Mouse (Mus musculus) embryonic fibroblast, embryonic 13.5 days (primary cell): ENCODE data around the gene Cog4. TPM values are rescaled to one million over a fixed set of nuclear protein-coding genes. Genes with fewer than 3 reads are reported as not detected.
"Not testable (repeated sequence)": the region's sequence is repeated elsewhere in the genome, so short reads cannot be mapped to it uniquely, and the experiment has no call there.

ENCODE experiments used
- H3K27ac ChIP-seq: 2 replicates; pipeline ENCODE4 v1.5.1; 2012; ENCODE audit warnings: low read length, control low read depth, inconsistent platforms; ENCODE audit not compliant: insufficient read depth
- H3K4me1 ChIP-seq: 2 replicates; pipeline ENCODE4 v1.6.1; 2011; ENCODE audit warnings: low read length; ENCODE audit not compliant: control insufficient read depth, insufficient read depth
- H3K4me3 ChIP-seq: 2 replicates; pipeline ENCODE4 v1.5.1; 2011; ENCODE audit warnings: mild to moderate bottlenecking, control low read depth, low read length; ENCODE audit not compliant: insufficient read depth
- CTCF ChIP-seq: IDR thresholded peaks from 2 replicates; pipeline ENCODE4 v1.5.1; 2011; ENCODE audit warnings: mild to moderate bottlenecking, control low read depth, low read length, moderate library complexity, borderline replicate concordance; ENCODE audit not compliant: insufficient read depth
- POLR2A ChIP-seq: IDR thresholded peaks from 2 replicates; pipeline ENCODE4 v1.6.1; 2011; ENCODE audit warnings: low read depth, mild to moderate bottlenecking, control low read depth, low read length, moderate library complexity
- polyA plus RNA-seq: library from polyadenylated mRNA; stranded (reverse); fragments of >200 nt; gene quantifications from 2 replicates; pipeline ENCODE4 v1.2.4, GENCODE M21; 2011; ENCODE audit warnings: low read depth; ENCODE audit not compliant: missing spikeins, insufficient read length

Cog4 gene
- polyA plus RNA-seq, 1 experiment, result 49.1 TPM

GRCm38 (mm10) chr8:110856760-110857461 is 10.5 kb downstream of the Cog4 start:
- H3K4me3 ChIP-seq, result no peak overlapping the region
- no peak for TF ChIP-seq POLR2A
- no peak for TF ChIP-seq CTCF

GRCm38 (mm10) chr8:110859651-110860501 is 13.5 kb downstream of the Cog4 start:
- H3K27ac ChIP-seq, result no peak overlapping the region
- no peak overlapping the region for H3K4me3 ChIP-seq
- no peak for TF ChIP-seq POLR2A
- peak; percentile 24; the same call in 1 of the 2 replicates for TF ChIP-seq CTCF
- no peaks in the 10 kb centered on the region for H3K4me1 ChIP-seq

More at GRCm38 (mm10) chr8:110856760-110857461, 10.5 kb downstream of the Cog4 start:
- Histone ChIP-seq H3K27ac (no peak overlapping the region), H3K4me1 (no peaks in the 10 kb centered on the region)

- not testable (repeated sequence) for H3K27ac ChIP-seq, H3K4me3 ChIP-seq, H3K4me1 ChIP-seq
Measured at GRCm38 (mm10) chr8:110861347-110862025, 15.1 kb downstream of the Cog4 start.

GRCm38 (mm10) chr8:110870501-110870900 is 24.1 kb downstream of the Cog4 start:
- Histone ChIP-seq H3K4me1 (no peaks in the 10 kb centered on the region), H3K27ac (no peak overlapping the region), H3K4me3 (no peak overlapping the region)
- no peak for TF ChIP-seq POLR2A
- no peak for TF ChIP-seq CTCF

DNA sequence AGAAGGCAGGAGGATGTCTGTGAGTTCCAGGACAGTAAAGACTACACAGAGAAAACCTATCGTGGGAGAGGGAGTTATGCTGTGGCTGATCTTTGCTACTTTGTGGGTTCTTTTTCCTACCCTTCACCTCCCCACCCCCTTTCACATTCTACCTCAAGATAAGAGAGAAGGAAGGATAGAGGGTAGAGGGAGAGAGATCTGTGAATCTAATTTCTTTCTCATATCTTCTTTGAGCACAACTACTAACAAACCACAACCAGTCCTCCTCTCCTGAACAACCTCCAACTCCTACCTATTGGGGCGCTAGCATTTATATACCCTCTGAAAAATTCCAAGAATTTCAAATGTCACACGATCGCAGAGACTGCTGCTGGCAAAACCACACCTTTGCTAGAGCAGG is 31.5 kb downstream of the Cog4 start:
- Histone ChIP-seq H3K4me3 (no peak overlapping the region), H3K4me1 (no peaks in the 10 kb centered on the region), H3K27ac (no peak overlapping the region)
- no peak for TF ChIP-seq POLR2A
- no peak for TF ChIP-seq CTCF

GRCm38 (mm10) chr8:110881741-110882310 is 35.4 kb downstream of the Cog4 start:
- no peak for TF ChIP-seq CTCF
- no peak for TF ChIP-seq POLR2A
- H3K4me3 ChIP-seq, result no peak overlapping the region
- H3K4me1 ChIP-seq, result no peaks in the 10 kb centered on the region
- no peak overlapping the region for H3K27ac ChIP-seq

GRCm38 (mm10) chr8:110883824-110884223 is 37.4 kb downstream of the Cog4 start:
- TF ChIP-seq POLR2A (no peak), CTCF (no peak)
- Histone ChIP-seq H3K27ac (no peak overlapping the region), H3K4me3 (no peak overlapping the region), H3K4me1 (no peaks in the 10 kb centered on the region)

GRCm38 (mm10) chr8:110886634-110887033 is 40.2 kb downstream of the Cog4 start:
- Histone ChIP-seq H3K27ac (no peak overlapping the region), H3K4me1 (no peaks in the 10 kb centered on the region), H3K4me3 (no peak overlapping the region)
- no peak for TF ChIP-seq CTCF
- no peak for TF ChIP-seq POLR2A

DNA sequence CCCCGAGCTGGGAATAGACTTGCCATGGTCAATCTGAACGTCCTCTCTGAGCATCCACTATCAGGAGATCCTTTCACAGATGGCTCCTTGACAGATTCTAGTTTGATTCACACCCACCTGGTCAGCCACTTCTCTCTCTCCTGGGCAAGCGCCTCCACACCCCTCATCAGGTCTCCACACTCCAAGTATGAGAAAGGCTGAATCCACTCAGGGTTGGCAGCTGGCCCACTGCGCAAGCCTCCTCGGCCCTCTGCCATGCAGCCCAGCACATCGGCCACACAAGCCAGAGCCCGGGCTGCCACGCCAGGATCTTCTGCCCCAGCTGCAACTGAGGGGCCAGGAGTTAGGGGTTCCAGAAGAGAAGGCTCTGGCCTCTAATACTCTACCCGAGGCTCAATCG is 41.2 kb downstream of the Cog4 start:
- Histone ChIP-seq H3K4me3 (no peak overlapping the region), H3K4me1 (no peaks in the 10 kb centered on the region), H3K27ac (no peak overlapping the region)
- no peak for TF ChIP-seq POLR2A
- TF ChIP-seq CTCF, result no peak
